Mouse (Mus musculus) liver, adult 2 months (tissue): ENCODE measurements around the gene Trabd2b.

Source experiments
- CTCF ChIP-seq: fragments of 200-500 bp; IDR thresholded peaks from 2 replicates; pipeline ENCODE4 v1.5.1; 2011; ENCODE audit warnings: low read depth, low read length, control low read depth
- POLR2A ChIP-seq: fragments of 200-500 bp; IDR thresholded peaks from 2 replicates; pipeline ENCODE4 v1.6.1; 2011; ENCODE audit warnings: low read length, control low read depth; ENCODE audit not compliant: insufficient read depth; ENCODE audit errors: extremely low read depth

- TF ChIP-seq POLR2A: no peak
- TF ChIP-seq CTCF: no peak
Observed at GRCm38 (mm10) chr4:114550471-114551156, 144.1 kb downstream of the Trabd2b start.
